Mouse (Mus musculus) right cerebral cortex, adult 2 months (tissue): ENCODE measurements around the gene Gtf2f1.
A peak's percentile ranks its signal among the peaks of the same experiment; 100 is the strongest.

ENCODE experiments used
- DNase-seq, 2 experiments: peaks; one replicate each; pipeline ENCODE4 v3.0.0; 2021 to 2022; ENCODE audit warnings: low spot score in 2 of 2

Gtf2f1 gene

DNA sequence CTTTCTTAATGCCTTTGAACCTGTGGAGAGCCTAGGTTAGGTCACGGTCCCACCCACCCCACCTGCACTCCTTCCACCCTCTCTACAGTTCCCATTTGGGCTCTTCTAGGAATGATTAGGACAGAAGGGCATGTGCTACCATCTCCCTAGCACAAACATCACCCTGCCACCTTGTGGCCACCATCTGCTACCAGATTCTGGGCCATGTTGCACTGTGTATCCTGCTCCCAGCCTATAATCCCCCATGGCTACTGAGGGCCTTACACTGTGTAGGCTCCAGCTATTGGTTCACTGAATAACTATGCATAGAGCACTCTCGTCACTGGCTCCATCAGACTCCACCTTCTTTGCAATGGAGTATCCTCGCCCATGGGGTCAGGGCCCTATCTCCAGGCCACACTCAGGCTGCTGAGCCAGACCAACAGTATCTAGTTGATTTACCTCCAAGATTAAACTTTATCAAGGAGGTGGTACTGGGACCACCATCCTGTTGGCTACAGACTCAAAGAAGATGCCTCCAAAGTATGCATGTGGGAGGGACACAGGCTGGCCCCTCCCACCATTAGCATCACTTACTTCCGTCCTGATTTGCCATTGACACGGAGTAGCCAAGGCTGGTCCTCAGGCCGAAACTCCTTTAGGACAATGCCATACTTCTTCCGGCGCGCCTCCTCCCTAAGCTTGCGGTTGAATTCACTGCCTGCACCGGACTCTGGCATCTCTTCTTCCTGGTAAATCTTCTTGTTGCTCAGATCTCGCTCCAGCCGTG is 3.8 kb downstream of the Gtf2f1 start:
- DNase-seq = no peak

- no peak for DNase-seq
These were observed 7.1 kb downstream of the Gtf2f1 start for GRCm38 (mm10) chr17:57003994-57004393.

DNA sequence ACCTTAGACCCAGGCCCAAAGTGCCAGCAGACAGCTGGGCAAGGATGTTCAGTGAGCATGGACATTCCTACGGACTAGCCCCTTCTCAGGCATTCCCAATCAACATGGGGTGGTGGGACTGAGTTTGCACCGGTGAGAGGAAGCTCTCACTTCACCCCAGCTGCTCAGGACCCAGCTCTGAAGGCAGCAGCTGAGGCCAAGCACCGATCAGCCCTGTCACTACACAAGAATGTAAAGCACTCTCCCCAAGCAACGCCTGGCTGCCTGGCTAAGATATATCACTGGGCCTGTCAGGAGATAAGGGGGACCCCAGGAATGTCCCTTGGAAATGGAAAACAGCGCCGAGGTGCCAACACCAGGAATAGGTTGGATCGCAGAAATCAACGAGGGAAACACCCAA is 9.9 kb downstream of the Gtf2f1 start:
- no peak for DNase-seq

DNA sequence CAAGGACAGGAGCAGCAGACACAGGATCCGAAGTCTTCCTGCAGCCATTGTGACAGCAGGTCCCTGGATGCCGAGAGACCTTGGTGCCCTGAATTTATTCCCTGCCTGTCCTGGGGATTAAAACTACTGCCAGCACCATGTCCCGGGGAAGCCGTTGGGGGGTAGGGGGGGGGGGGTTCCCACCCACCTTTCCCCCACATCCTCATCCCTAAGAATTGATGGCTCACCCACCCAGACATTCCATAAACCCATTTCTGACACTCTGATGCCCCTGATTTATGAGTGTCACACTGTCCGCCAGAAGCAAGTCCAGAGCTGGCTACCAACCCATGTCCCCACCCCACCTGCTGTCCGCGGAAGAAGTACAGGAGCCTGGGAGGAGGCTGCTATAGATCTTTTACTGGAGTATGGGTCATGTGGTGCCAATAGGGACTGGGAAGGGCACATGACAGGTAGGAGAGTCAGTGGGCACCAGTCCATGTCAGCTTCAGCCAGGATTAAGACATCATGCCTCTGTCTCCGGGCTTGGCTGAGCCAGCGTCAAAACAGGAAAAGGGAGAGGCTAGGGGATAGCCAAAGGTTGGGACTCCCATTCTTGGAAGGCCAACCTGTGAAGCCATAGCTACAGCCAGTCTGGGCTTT is 11.0 kb downstream of the Gtf2f1 start, which contains the start of gene Pspn:
Gene Pspn (minus strand): TSS at position 51 of the 642 bp plus-strand sequence.
- DNase-seq = no peak

GRCm38 (mm10) chr17:56999414-56999813 is 11.7 kb downstream of the Gtf2f1 start:
- DNase-seq = no peak

- peak; percentile 94 to 96 for DNase-seq
These were observed 13.9 kb downstream of the Gtf2f1 start, which contains the start of gene Alkbh7 for GRCm38 (mm10) chr17:56997029-56997667. TSS of gene Alkbh7 (plus strand) at chr17:56997339.

- DNase-seq = no peak
These were observed 14.6 kb downstream of the Gtf2f1 start for GRCm38 (mm10) chr17:56996506-56996905.

GRCm38 (mm10) chr17:56995046-56995445 is 16.0 kb downstream of the Gtf2f1 start:
- DNase-seq = no peak

DNA sequence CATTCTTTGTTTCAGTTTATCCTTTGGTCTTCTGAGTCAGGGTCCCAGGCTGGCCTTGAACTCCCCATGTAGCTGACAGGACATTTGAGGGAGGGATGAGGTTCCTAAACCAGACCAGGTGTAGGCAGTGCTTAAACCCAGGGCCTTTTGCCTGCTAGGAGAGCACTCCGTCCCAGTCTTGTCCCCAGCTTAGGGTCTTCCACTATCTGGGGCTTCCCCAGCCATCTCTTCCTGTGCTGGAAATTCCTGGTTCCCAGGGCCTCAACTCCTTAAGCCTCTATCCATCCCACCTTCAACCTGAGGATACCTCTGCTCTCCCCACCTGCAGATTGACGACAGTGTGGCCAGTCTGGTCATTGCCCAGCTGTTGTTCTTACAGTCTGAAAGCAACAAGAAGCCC is 20.1 kb downstream of the Gtf2f1 start:
- no peak for DNase-seq

DNA sequence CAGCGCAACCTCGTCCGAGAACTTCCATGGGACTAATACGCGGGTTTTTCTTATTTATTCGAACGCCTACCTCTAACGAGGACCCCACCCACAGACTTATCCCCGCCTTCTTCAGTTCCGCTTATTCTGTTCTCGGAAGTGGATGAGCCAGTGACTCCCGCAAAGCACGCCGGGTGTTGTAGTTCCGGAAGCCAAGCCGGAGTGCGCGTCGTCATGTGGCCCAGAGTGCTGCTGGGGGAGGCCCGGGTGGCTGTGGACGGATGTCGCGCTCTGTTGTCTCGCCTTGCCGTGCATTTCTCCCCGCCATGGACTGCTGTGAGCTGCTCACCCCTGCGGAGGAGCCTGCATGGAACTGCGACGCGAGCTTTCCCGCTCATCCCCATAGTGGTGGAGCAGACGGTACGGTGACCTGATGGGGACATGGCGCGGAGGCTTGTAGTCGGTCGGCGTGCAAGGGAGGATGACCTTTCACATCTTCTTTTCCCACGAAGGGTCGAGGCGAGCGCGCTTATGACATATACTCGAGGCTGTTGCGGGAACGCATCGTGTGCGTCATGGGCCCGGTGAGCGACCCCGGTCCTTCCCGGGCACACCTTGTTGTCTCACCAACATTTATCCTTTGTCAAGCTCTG is 20.9 kb downstream of the Gtf2f1 start, which contains the start of gene Clpp:
Gene Clpp (plus strand): TSS at position 191 of the 632 bp plus-strand sequence.
- DNase-seq = peak; percentile 97 to 99

GRCm38 (mm10) chr17:56989467-56990114 is 21.5 kb downstream of the Gtf2f1 start:
- DNase-seq = peak; percentile 76 to 87

- DNase-seq = no peak
These were observed 22.1 kb downstream of the Gtf2f1 start for GRCm38 (mm10) chr17:56988921-56989430.

DNA sequence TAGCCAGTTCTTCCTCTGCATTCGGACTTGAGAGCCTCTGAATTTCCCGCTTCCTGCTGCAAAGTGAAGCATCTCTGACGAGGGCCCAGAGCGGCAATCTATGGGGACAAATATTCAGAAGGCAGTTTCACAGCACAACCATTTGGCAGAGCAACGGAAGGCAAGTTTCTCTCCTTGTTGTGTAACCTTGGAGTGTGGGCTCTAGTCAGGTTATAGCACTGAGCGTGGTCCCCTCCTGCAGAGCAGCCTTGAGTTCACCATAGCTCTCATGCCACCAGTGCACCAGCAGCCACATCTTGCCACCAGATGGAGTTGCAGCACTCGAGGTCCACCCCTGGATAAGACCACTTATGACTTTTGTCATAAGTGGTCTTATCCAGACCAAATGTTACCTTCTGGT is 22.6 kb downstream of the Gtf2f1 start:
- DNase-seq = no peak

DNA sequence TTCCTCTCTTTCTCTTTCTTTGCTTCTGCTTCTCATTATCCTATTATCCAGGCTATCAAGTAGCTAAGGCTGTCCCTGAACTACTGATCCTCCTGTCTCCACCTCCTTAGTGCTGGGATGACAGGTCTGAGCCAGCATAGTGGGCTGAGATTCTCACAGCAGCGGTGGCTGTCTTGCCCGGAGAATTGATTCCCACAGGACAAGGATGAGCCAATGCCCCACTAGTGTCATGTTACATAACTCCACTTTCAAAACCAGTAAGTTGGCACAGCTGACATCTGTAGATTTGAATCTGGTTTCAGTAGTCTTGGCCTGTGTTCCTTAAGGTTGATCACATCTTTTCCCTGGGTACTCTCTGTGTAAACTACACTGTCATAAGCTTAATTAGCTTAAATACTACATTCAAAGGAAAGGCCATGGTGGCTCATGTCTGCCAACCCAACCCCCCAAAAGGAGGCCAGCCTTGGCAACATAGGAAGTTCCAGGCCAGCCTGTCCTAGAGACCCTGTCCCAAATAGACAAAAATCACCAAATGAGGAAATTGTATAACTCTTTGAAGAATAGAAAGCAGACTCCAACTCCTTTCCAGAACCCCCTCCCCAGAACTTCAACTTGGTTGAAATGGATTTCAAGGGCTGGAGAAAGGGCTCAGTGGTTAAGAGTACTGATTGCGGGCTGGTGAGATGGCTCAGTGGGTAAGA is 24.8 kb downstream of the Gtf2f1 start:
- no peak for DNase-seq

GRCm38 (mm10) chr17:56985656-56986055 is 25.4 kb downstream of the Gtf2f1 start:
- no peak for DNase-seq

- DNase-seq = no peak
These were observed 26.2 kb downstream of the Gtf2f1 start for GRCm38 (mm10) chr17:56984886-56985285.

- no peak for DNase-seq
These were observed 29.1 kb downstream of the Gtf2f1 start, which contains the start of gene Acer1 for GRCm38 (mm10) chr17:56982013-56982412. TSS of gene Acer1 (minus strand) at chr17:56982126.

GRCm38 (mm10) chr17:56981049-56981448 is 30.0 kb downstream of the Gtf2f1 start:
- no peak for DNase-seq

- DNase-seq = no peak
These were observed 31.6 kb downstream of the Gtf2f1 start for GRCm38 (mm10) chr17:56979524-56979923.

GRCm38 (mm10) chr17:56976531-56977390 is 34.3 kb downstream of the Gtf2f1 start:
- no peak for DNase-seq
